Mouse (Mus musculus): ENCODE measurements around the gene Slc12a4. TPM values are rescaled to one million over a fixed set of nuclear protein-coding genes. Genes with fewer than 3 reads are reported as not detected.

The Slc12a4 gene
- total and polyA plus RNA-seq, 2 experiments: 10.8 to 16.0 TPM

DNA sequence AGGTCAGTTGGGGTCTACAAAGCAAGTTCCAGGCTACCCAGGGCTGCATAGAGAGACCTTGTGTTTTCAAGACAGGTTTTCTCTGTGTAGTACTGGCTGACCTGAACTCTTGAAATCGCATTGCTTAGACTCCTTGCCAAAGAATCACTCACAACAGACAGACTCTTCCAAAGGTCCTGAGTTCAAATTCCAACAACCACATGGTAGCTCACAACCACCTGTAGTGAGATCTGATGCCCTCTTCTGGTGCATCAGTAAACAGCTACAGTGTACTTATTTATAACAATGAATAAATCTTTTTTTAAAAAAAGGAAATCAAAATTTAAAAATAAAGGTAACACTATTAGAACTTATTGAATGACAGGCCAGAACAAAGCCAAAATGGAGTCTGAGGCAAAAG lies 15.2 kb upstream of the Slc12a4 start:
- Histone ChIP-seq H3K36me3 (ENCODE audit: control insufficient read depth, insufficient read depth, low read length) (no peaks in the 10 kb centered on the region), H3K4me1 (ENCODE audit: control insufficient read depth, insufficient read depth, low read length) (no peaks in the 10 kb centered on the region), H3K9ac (ENCODE audit: low read depth, low read length) (no peak overlapping the region), H3K27me3 (ENCODE audit: control insufficient read depth, insufficient read depth, low read length) (no peaks in the 10 kb centered on the region), H3K27ac (replicated peaks; ENCODE audit: insufficient read depth, low read depth, low read length) (no peak overlapping the region), H3K4me3 (ENCODE audit: insufficient read depth, low read depth, low read length) (no peak overlapping the region), H3K79me2 (ENCODE audit: control insufficient read depth, insufficient read depth, low read length) (no peaks in the 10 kb centered on the region)
- WGBS: 27% methylated on average over 1 of the region's 1 CpGs
- peak; percentile 67 for DNase-seq (ENCODE audit: extremely low read depth, low read depth, low spot score)
- TF ChIP-seq POLR2A (IDR thresholded peaks at IDR 0.05; ENCODE audit: extremely low read depth, insufficient read depth, low read length) (no peak), CTCF (IDR thresholded peaks at IDR 0.05; ENCODE audit: low read depth, low read length) (no peak)

DNA sequence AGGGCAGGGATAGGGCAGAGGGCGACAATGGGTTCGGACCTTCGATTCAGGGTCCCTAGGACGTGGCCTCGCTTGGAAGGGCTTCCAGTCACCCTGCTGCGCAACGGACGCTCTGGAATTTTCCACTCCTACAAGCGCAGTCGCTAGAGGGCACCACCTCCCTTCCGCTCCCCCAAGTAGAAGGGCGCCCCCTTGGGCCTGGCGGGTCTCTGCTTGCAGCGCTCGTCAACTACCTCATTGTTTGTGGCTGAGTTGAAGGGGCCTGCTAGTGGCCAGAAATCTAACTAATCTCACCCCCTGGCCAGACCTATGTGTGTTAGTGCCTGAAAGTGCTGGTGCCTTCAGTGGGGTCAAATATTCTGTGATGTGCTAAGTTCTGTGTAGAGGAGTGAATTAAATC lies 13.4 kb upstream of the Slc12a4 start, which contains the start of gene Dpep3:
Gene Dpep3, minus strand, starts transcription at position 105 of the 400 bp plus-strand sequence.
- no peak within 1 kb of the TSS for H3K9ac ChIP-seq (ENCODE audit: low read depth, low read length)
- no peaks in the 10 kb centered on the region for H3K79me2 ChIP-seq (ENCODE audit: control insufficient read depth, insufficient read depth, low read length)
- WGBS: 92% methylated on average over 15 of the region's 15 CpGs

GRCm38 (mm10) chr8:105975363-105975762 lies 9.5 kb upstream of the Slc12a4 start:
- H3K4me1 ChIP-seq (ENCODE audit: control insufficient read depth, insufficient read depth, low read length): no peaks in the 10 kb centered on the region
- 88% methylated on average over 7 of the region's 7 CpGs for WGBS
- TF ChIP-seq CTCF (IDR thresholded peaks at IDR 0.05; ENCODE audit: low read depth, low read length) (no peak), POLR2A (IDR thresholded peaks at IDR 0.05; ENCODE audit: extremely low read depth, insufficient read depth, low read length) (no peak)

More for the DNA sequence above, 13.4 kb upstream of the Slc12a4 start, which contains the start of gene Dpep3:
- no peaks in the 10 kb centered on the region for H3K27me3 ChIP-seq (ENCODE audit: control insufficient read depth, insufficient read depth, low read length)
- no peaks in the 10 kb centered on the region for H3K36me3 ChIP-seq (ENCODE audit: control insufficient read depth, insufficient read depth, low read length)
- H3K4me3 ChIP-seq (ENCODE audit: insufficient read depth, low read depth, low read length): no peak within 1 kb of the TSS
- no peak within 1 kb of the TSS for H3K27ac ChIP-seq (replicated peaks; ENCODE audit: insufficient read depth, low read depth, low read length)
- no peaks in the 10 kb centered on the region for H3K4me1 ChIP-seq (ENCODE audit: control insufficient read depth, insufficient read depth, low read length)
- TF ChIP-seq POLR2A (IDR thresholded peaks at IDR 0.05; ENCODE audit: extremely low read depth, insufficient read depth, low read length) (no peak), CTCF (IDR thresholded peaks at IDR 0.05; ENCODE audit: low read depth, low read length) (no peak)
- DNase-seq (ENCODE audit: extremely low read depth, low read depth, low spot score): no peak

DNA sequence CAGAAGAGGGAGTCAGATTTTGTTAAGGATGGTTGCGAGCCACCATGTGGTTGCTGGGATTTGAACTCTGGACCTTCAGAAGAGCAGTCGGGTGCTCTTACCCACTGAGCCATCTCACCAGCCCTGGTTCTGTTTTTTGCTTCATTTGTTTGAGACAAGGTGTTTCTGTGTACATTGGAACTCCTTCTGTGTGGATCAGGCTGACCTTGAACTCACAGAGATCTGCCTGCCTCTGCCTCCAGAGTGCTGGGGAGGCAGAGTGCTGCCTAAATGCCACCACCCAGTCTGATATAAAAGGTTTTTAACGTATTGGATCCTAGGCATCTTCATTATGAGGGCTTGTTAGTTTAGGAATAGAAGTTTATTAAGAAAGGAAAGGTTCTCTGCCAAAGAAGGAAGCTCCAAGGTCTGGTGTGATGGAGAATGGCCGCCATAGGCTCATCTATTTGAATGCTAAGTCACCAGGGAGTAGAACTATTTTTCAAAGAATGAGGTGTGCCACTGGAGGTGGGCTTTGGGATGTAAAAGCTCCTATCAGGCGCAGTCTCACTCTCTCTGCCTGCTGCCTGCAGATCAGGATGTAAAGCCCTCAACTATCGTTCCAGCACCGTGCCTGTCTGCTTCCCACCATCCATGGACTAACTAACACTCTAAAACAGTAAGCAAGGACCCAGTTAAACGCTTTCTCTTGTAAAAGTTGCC lies 5.3 kb upstream of the Slc12a4 start:
- Histone ChIP-seq H3K79me2 (ENCODE audit: control insufficient read depth, insufficient read depth, low read length) (no peaks in the 10 kb centered on the region), H3K27me3 (ENCODE audit: control insufficient read depth, insufficient read depth, low read length) (no peaks in the 10 kb centered on the region), H3K9ac (ENCODE audit: low read depth, low read length) (no peak overlapping the region), H3K4me1 (ENCODE audit: control insufficient read depth, insufficient read depth, low read length) (peaks cover 3% of the 10 kb centered on the region), H3K4me3 (ENCODE audit: insufficient read depth, low read depth, low read length) (no peak overlapping the region), H3K36me3 (ENCODE audit: control insufficient read depth, insufficient read depth, low read length) (no peaks in the 10 kb centered on the region), H3K27ac (replicated peaks; ENCODE audit: insufficient read depth, low read depth, low read length) (no peak overlapping the region)
- DNase-seq (ENCODE audit: extremely low read depth, low read depth, low spot score): no peak
- no peak for TF ChIP-seq POLR2A (IDR thresholded peaks at IDR 0.05; ENCODE audit: extremely low read depth, insufficient read depth, low read length)
- TF ChIP-seq CTCF (IDR thresholded peaks at IDR 0.05; ENCODE audit: low read depth, low read length): no peak
- whole genome bisulfite sequencing: 85% methylated on average over 8 of the region's 8 CpGs

More at GRCm38 (mm10) chr8:105975363-105975762, 9.5 kb upstream of the Slc12a4 start:
- no peaks in the 10 kb centered on the region for H3K36me3 ChIP-seq (ENCODE audit: control insufficient read depth, insufficient read depth, low read length)
- H3K79me2 ChIP-seq (ENCODE audit: control insufficient read depth, insufficient read depth, low read length): no peaks in the 10 kb centered on the region
- no peaks in the 10 kb centered on the region for H3K27me3 ChIP-seq (ENCODE audit: control insufficient read depth, insufficient read depth, low read length)
- no peak overlapping the region for H3K27ac ChIP-seq (replicated peaks; ENCODE audit: insufficient read depth, low read depth, low read length)
- H3K9ac ChIP-seq (ENCODE audit: low read depth, low read length): no peak overlapping the region
- no peak overlapping the region for H3K4me3 ChIP-seq (ENCODE audit: insufficient read depth, low read depth, low read length)
- DNase-seq (ENCODE audit: extremely low read depth, low read depth, low spot score): no peak

- Histone ChIP-seq H3K27me3 (ENCODE audit: control insufficient read depth, insufficient read depth, low read length) (no peaks in the 10 kb centered on the region), H3K27ac (replicated peaks; ENCODE audit: insufficient read depth, low read depth, low read length) (no peak overlapping the region), H3K36me3 (ENCODE audit: control insufficient read depth, insufficient read depth, low read length) (no peaks in the 10 kb centered on the region), H3K4me1 (ENCODE audit: control insufficient read depth, insufficient read depth, low read length) (peaks cover 12% of the 10 kb centered on the region), H3K4me3 (ENCODE audit: insufficient read depth, low read depth, low read length) (no peak overlapping the region), H3K9ac (ENCODE audit: low read depth, low read length) (no peak overlapping the region), H3K79me2 (ENCODE audit: control insufficient read depth, insufficient read depth, low read length) (peaks cover 11% of the 10 kb centered on the region; the same call in 1 of the 2 replicates)
- DNase-seq (ENCODE audit: extremely low read depth, low read depth, low spot score): no peak
- TF ChIP-seq POLR2A (IDR thresholded peaks at IDR 0.05; ENCODE audit: extremely low read depth, insufficient read depth, low read length): no peak
- TF ChIP-seq CTCF (IDR thresholded peaks at IDR 0.05; ENCODE audit: low read depth, low read length): no peak
- WGBS: 90% methylated on average over 1 of the region's 1 CpGs
Observed at GRCm38 (mm10) chr8:105969367-105969766, 3.5 kb upstream of the Slc12a4 start.

DNA sequence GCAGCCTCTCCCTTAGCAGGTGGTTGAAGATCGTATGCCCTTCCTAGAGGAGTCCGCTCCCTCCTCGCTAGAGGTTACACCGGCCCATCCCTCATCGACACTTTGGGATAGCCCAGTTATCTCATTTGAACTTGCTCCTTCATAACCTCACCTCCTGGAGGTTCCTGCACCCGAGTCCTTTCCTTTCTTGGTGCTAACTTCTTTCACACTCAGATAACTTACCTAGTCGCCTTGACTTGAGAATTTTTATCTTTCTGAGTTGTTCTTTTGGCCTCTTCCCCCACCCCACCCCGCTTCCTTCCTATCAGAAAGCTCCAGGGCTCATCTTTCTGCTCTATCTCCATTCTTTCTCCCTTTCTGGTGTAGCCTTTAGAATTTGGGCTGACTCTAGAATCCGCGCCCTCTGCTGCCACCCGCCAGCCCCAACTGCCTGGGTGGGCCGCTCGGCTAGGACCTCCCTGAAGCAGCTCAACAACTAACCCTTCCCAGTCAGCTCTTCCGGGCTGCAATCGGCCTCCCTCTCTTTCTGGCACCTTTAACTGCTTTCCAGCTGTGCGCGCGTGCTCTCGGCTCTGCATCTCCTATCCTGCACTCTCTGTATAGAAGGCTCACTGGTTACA lies 905 bp upstream of the Slc12a4 start:
- Histone ChIP-seq H3K4me1 (ENCODE audit: control insufficient read depth, insufficient read depth, low read length) (peaks cover 13% of the 10 kb centered on the region), H3K4me3 (ENCODE audit: insufficient read depth, low read depth, low read length) (peak overlapping the region; percentile 25), H3K9ac (ENCODE audit: low read depth, low read length) (no peak overlapping the region), H3K27me3 (ENCODE audit: control insufficient read depth, insufficient read depth, low read length) (no peaks in the 10 kb centered on the region), H3K79me2 (ENCODE audit: control insufficient read depth, insufficient read depth, low read length) (peaks cover 20% of the 10 kb centered on the region; the same call in 1 of the 2 replicates), H3K27ac (replicated peaks; ENCODE audit: insufficient read depth, low read depth, low read length) (no peak overlapping the region), H3K36me3 (ENCODE audit: control insufficient read depth, insufficient read depth, low read length) (no peaks in the 10 kb centered on the region)
- 45% methylated on average over 19 of the region's 19 CpGs for whole genome bisulfite sequencing
- TF ChIP-seq POLR2A (IDR thresholded peaks at IDR 0.05; ENCODE audit: extremely low read depth, insufficient read depth, low read length): no peak
- no peak for TF ChIP-seq CTCF (IDR thresholded peaks at IDR 0.05; ENCODE audit: low read depth, low read length)
- DNase-seq (ENCODE audit: extremely low read depth, low read depth, low spot score): no peak
